In the genomic region with DNA sequence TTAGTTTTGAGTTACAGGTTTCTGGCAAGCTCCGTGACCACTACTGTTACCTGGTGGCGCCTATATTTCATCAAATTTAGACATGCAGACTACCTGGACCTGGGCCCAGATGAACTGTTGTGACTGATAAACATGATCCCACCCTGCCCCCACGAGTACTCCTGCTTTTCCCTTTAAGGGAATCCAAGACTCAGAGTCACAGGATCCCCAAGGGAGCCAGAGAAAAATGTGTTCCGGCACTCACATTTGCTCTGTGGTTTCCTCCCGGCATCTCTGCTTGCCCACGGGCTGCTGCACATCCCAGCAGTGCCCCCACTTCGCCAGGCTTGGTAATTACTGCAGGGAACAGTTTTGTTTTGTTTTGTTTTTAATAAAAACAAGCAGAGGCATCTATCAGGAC, we compare ENCODE assay signal across 16 mouse cellular contexts. TPM values are rescaled to one million over a fixed set of nuclear protein-coding genes. Genes with fewer than 3 reads are reported as not detected.
DNase-seq lines count a peak whose midpoint lies in the region; ATAC-seq lines count a peak whose summit lies in the region.
"Had no signal": no experiment of that assay in that cellular context is flagged by ENCODE, and none has a peak within 500 bp of the region (broad histone marks: within the 10 kb centered on the region; RNA-seq: fewer than 3 reads in every experiment).

No protein-coding gene starts in this region.

- no peaks in the 10 kb centered on the region for H3K27me3 ChIP-seq in embryonic facial prominence, embryonic 15.5 days
- H3K27me3 ChIP-seq: limb, embryonic 13.5 days had no signal

- H3K36me3 ChIP-seq in embryonic facial prominence, embryonic 15.5 days: no peaks in the 10 kb centered on the region
- H3K36me3 ChIP-seq: heart, embryonic 10.5 days; limb, embryonic 13.5 days; midbrain, embryonic 10.5 days had no signal

- 0 out of 2 replicates have a peak overlapping the region, but pooled peaks have one; percentile 10 for H3K4me2 ChIP-seq in embryonic facial prominence, embryonic 15.5 days (replicated peaks)
- H3K4me2 ChIP-seq: limb, embryonic 13.5 days had no signal

- WGBS in embryonic facial prominence, embryonic 15.5 days: 13% methylated on average over 7 of the region's 7 CpGs

- no peak overlapping the region for H3K9ac ChIP-seq in embryonic facial prominence, embryonic 15.5 days
- H3K9ac ChIP-seq: limb, embryonic 13.5 days had no signal

- peak overlapping the region; percentile 58; the same call in 1 of the 2 replicates for H3K27ac ChIP-seq in embryonic facial prominence, embryonic 15.5 days (replicated peaks)
- H3K27ac ChIP-seq: heart, embryonic 10.5 days; limb, embryonic 13.5 days; midbrain, embryonic 10.5 days had no signal

- peak; percentile 34 for DNase-seq in embryo, embryonic 10 days (ENCODE audit: low spot score)
- no peak for DNase-seq in embryo, embryonic 9.5 days (ENCODE audit: extremely low spot score)
- peak; percentile 37 for DNase-seq in kidney, postnatal 14 days
- no peak for DNase-seq in kidney, adult 18-20 months
- peak; percentile 61 for DNase-seq in MN1 (ENCODE audit: low spot score)
- DNase-seq in natural killer cell, adult 2 months (ENCODE audit: low spot score in 2 of 2): no peak
- DNase-seq: adrenal gland, postnatal 25 days; lung, adult 2 months; right cerebral cortex, postnatal 25 days; thymus, postnatal 25 days had no signal

- peaks cover 20% of the 10 kb centered on the region for H3K4me1 ChIP-seq in embryonic facial prominence, embryonic 15.5 days

- no peak overlapping the region for H3K4me3 ChIP-seq in embryonic facial prominence, embryonic 15.5 days (replicated peaks)
- H3K4me3 ChIP-seq: heart, embryonic 10.5 days; limb, embryonic 13.5 days; midbrain, embryonic 10.5 days had no signal

- no peak; the same call in 1 of the 2 replicates for ATAC-seq in embryonic facial prominence, embryonic 15.5 days (ENCODE audit: insufficient number of reproducible peaks, low FRiP score, low TSS enrichment, low read depth)
- no peak for ATAC-seq in granulocyte monocyte progenitor cell, adult 5-6 weeks (replicated peaks; ENCODE audit: poor library complexity, severe bottlenecking)

- H3K9me3 ChIP-seq in embryonic facial prominence, embryonic 15.5 days (replicated peaks): no peaks in the 10 kb centered on the region
- H3K9me3 ChIP-seq: heart, embryonic 10.5 days; midbrain, embryonic 10.5 days had no signal

RNA-seq across cellular contexts. Expression of a gene that starts 21.3 kb away (rescaled TPM):
- polyA plus RNA-seq in embryonic facial prominence, embryonic 15.5 days (2015; fragmentation: Nextera tagmentation; extraction: Ambion mirVana): 42.5 and 44.8 TPM in 2 replicates
- total RNA-seq in granulocyte monocyte progenitor cell, adult 5-6 weeks (2014; fragmentation: Nextera tagmentation): 20.7 and 50.3 TPM in 2 replicates
- 17.0 and 25.4 TPM in 2 replicates for total RNA-seq in granulocyte monocyte progenitor cell, adult 5-6 weeks (2017)

RNA-seq across cellular contexts. Expression of a gene that starts 53.6 kb away (rescaled TPM):
- 9.7 and 12.5 TPM in 2 replicates for polyA plus RNA-seq in embryonic facial prominence, embryonic 15.5 days (2015; fragmentation: Nextera tagmentation; extraction: Ambion mirVana)
- not detected in 2 replicates for total RNA-seq in granulocyte monocyte progenitor cell, adult 5-6 weeks (2014; fragmentation: Nextera tagmentation)
- total RNA-seq in granulocyte monocyte progenitor cell, adult 5-6 weeks (2017): not detected in 2 replicates
- polyA plus RNA-seq: neural tube, embryonic 14.5 days had no signal

Comparison
In these comparisons a context has a peak if more than half of its experiments do, and no peak if none do; other contexts are left out.
1. DNase-seq: peak in embryo, embryonic 10 days (single experiment), kidney, postnatal 14 days (single experiment) and MN1 (single experiment); none in embryo, embryonic 9.5 days (single experiment), kidney, adult 18-20 months (single experiment) and natural killer cell, adult 2 months (0 of 2).